Mouse (Mus musculus) liver, embryonic 18 days (tissue): ENCODE data around the gene Gm2916. TPM values are rescaled to one million over a fixed set of nuclear protein-coding genes. Genes with fewer than 3 reads are reported as not detected.

Experiments used
- polyA plus RNA-seq: library from polyadenylated mRNA; depleted of rRNA; stranded (reverse); fragments of >200 nt; gene quantifications from 2 replicates; pipeline ENCODE4 v1.2.3, GENCODE M21; 2012; rRNA removed

Gm2916 gene
- not detected in 2 replicates for polyA plus RNA-seq

GRCm38 (mm10) chr14:3883872-3884271, at the start of gene Gm2916:
TSS of gene Gm2916 (plus strand) at chr14:3884172.

GRCm38 (mm10) chr14:3845945-3846344, 38.0 kb upstream of the Gm2916 start, which contains the start of gene Gm3033:
TSS of gene Gm3033 (plus strand) at chr14:3846245.

GRCm38 (mm10) chr14:3931456-3931855, 47.5 kb downstream of the Gm2916 start, which contains the start of gene Gm3029:
TSS of gene Gm3029 (plus strand) at chr14:3931756.

GRCm38 (mm10) chr14:3963247-3963646, 79.3 kb downstream of the Gm2916 start, which contains the start of gene Gm3095:
TSS of gene Gm3095 (plus strand) at chr14:3963547.

Other genes starting within 250 kb of the Gm2916 start
- not detected in 2 replicates for gene Gm3012, start 249.7 kb upstream of the Gm2916 start, polyA plus RNA-seq
- gene Gm3020, start 232.1 kb upstream of the Gm2916 start, polyA plus RNA-seq = 0.02 TPM in 1 of 2 replicates, not detected in the other
- gene Gm3043, start 195.4 kb upstream of the Gm2916 start, polyA plus RNA-seq = not detected in 2 replicates
- gene Gm3002, start 74.1 kb upstream of the Gm2916 start, polyA plus RNA-seq = not detected in 2 replicates
- not detected in 2 replicates for gene Gm3033, start 37.9 kb upstream of the Gm2916 start, polyA plus RNA-seq
- gene Gm3029, start 47.6 kb downstream of the Gm2916 start, polyA plus RNA-seq = not detected in 2 replicates
- gene Gm3095, start 79.4 kb downstream of the Gm2916 start, polyA plus RNA-seq = not detected in 2 replicates
- not detected in 2 replicates for gene Gm3099, start 114.2 kb downstream of the Gm2916 start, polyA plus RNA-seq
- gene Gm5796, start 139.8 kb downstream of the Gm2916 start, polyA plus RNA-seq = not detected in 2 replicates
- not detected in 2 replicates for gene Gm3115, start 199.9 kb downstream of the Gm2916 start, polyA plus RNA-seq
- 0.01 TPM in 1 of 2 replicates, not detected in the other for gene Gm8108, start 226.4 kb downstream of the Gm2916 start, polyA plus RNA-seq